Mouse (Mus musculus) gastrocnemius, postnatal 25 days (tissue): ENCODE data around the gene Cmtm8. TPM values are rescaled to one million over a fixed set of nuclear protein-coding genes. Genes with fewer than 3 reads are reported as not detected.

Experiments used
- DNase-seq: peaks from one replicate; pipeline ENCODE4 v3.0.0; 2022
- total RNA-seq, 2 experiments: library from RNA; stranded (reverse); gene quantifications; 1 replicate in 1 of 2; 2 replicates in 1 of 2; pipeline ENCODE4 v1.2.3; 2021

Gene Cmtm8
- total RNA-seq, 2 experiments from 2014 or later = 1.9 to 2.2 TPM

- no peak for DNase-seq
Observed at GRCm38 (mm10) chr9:114821548-114822289, 22.2 kb downstream of the Cmtm8 start.

- no peak for DNase-seq
Observed at GRCm38 (mm10) chr9:114818918-114819317, 25.0 kb downstream of the Cmtm8 start.

DNA sequence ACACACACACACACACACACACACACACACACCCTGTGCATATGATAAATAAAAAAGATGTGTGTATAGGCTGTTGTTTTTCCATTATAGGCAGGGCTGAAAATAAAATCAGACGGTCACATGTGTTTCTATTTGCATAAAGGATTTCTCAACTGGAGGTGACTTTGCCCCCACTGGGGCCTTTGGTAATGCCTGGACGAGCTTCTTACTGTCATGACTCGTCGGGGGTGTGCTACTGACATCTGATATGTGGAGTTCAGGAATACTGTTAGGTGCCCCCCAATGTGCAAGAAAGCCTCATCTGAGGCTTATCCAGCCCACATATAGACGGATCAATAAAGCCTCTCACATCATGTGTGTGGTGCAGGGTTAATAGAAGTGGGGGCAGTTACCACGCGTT, 26.9 kb downstream of the Cmtm8 start:
- no peak for DNase-seq

DNA sequence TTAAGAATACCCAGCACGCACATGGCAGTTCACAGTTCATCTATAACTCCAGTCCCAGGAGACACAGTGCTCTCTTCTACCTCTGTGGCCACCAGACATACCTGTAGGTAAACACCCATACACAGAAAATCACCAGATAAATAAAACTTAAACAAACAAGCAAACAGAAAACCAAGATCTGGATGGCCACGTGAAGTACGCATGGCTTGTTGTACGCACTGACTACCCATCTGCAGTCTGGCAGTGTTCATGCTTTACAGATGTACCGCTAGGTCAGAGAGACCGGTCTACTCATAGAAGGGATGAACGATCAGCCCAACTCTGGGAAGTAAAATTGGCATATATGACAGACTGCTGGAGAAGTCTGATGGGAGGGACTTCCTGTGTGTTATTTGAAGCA, 27.8 kb downstream of the Cmtm8 start:
- DNase-seq = no peak

DNA sequence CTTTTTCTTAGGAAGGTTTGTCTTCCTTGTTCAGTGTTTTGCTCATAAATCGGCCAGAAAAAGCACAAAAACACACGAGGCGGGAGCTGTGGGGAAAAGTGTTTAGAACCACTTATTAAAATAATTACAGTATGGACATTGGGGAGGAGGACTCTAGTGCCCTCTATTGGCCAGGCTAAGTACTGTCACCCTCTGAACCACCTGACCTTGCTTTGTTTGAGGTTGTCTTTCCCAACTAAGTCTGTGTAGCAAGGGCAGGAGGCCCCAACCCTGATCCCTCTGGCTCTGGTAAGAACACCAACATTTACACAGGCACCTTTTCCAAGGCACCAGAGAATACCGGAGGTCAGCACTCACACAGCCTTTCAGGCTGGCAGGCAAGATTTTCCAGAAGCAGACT, 28.6 kb downstream of the Cmtm8 start:
- DNase-seq = no peak

GRCm38 (mm10) chr9:114812001-114812400, 32.0 kb downstream of the Cmtm8 start:
- no peak for DNase-seq

GRCm38 (mm10) chr9:114810837-114811236, 33.1 kb downstream of the Cmtm8 start:
- no peak for DNase-seq

GRCm38 (mm10) chr9:114808671-114809070, 35.3 kb downstream of the Cmtm8 start:
- DNase-seq = no peak

GRCm38 (mm10) chr9:114807261-114807660, 36.7 kb downstream of the Cmtm8 start:
- DNase-seq = no peak

- DNase-seq = peak; percentile 30
Observed at GRCm38 (mm10) chr9:114805151-114805671, 38.7 kb downstream of the Cmtm8 start.

GRCm38 (mm10) chr9:114802191-114802590, 41.8 kb downstream of the Cmtm8 start:
- DNase-seq = peak; percentile 75

- DNase-seq = no peak
Observed at GRCm38 (mm10) chr9:114801301-114801700, 42.7 kb downstream of the Cmtm8 start.

DNA sequence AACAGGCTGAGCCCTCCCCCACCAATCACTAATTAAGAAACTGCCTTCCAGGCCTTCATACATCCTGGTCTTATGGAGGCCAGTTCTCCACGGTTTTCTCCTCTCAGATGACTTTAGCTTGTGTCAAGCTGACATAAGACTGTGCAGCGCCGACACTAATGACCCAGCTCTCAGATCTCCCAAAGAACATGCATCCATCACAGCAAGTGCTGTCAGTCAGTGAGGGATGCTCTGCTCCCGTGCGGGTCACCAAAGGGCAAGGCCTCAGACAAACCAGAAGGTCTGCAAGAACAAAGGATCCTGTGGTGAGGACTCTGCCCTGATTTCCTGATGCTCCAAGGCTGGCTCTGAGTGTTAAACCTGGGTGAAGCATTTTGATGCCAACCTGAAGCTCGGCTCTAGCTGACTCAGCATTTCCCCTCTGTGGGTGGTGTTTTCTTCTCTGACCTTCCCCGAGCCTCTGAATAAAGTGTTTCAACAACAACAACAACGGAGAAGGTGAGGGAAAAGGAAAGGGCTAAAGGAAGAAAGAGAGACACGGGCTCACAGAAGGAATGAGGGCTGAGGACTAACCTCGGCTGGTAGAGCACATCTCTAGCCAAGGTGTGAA, 44.4 kb downstream of the Cmtm8 start:
- DNase-seq = no peak

DNA sequence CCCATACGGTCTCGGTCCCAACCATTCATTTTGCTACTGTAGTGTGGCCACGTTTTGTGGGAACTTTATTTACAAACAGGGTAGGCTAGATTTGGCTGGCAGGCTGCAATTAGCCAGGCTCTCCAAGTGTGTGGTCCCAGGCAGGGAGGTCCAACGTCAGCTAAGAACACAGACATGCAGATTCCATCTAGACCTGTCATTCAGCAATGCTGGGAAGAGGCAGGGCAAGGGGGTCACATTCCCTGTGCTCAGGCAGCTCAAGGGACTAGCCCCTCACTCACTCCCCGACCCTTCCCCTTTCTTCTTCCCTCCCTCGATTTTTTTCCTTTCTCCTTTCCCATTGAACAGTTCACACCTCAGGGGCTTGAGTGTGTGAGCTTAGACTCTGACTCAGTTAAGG, 45.1 kb downstream of the Cmtm8 start:
- no peak for DNase-seq

DNA sequence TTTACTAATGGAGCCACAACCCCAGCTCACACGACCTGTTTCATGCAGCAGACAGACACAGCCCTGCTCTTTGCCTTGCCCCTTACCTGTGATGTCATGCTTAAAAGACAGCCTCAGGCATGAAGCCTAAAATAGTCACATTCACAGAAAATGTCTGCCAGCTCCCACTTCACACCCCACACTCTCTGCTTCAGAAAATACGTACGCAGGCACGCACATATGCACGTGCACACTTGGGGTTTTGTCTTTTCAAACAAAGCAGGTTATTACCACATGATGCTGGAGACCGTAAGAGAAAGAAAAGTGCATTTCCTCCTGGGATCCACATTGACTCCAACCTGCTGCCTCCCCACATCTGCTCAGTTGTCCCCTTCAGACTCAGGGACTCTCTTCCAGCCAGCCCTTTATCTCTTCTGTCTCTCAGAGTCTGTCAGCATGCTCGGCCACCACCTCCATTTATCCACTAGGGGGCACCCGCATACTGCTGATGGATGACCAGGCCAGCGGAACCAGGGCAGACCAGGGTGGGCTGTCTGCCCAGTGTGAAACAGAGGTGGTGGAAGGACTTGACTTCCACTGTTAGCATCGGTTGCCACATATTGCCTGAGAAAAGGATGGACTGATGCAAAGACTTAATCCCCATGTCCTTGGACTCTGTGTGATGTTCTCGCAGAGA, 46.5 kb downstream of the Cmtm8 start:
- peak; percentile 70 for DNase-seq

DNA sequence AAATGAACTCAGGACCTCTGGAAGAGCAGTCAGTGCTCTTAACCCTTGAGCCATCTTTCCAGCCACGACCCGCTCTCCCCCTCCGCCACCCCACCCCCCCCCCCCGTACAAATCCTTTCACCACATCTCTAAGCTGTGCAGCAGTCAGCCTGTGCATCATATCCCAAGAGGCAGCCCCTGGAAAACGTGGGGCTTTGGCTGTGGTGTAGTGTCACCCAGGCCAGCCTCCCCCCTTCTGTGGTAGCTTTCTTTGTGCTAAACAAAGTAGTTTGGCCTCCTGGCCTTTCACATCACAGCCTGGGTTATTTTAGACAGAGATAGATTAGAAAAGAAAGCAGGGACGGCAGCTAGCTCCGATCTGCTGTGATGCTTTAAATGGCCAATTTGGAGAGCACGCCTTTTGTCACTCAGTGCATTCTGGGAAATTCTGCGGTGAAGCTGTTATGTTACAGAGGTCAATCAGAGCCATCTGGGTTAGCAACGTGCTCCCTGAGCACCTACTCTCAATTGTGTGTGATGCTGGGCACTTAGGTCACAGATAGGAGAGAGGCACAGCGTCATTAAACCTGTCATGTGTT, 47.4 kb downstream of the Cmtm8 start:
- DNase-seq = no peak

GRCm38 (mm10) chr9:114794491-114794890, 49.5 kb downstream of the Cmtm8 start:
- no peak for DNase-seq

- no peak for DNase-seq
Observed at GRCm38 (mm10) chr9:114793764-114794295, 50.1 kb downstream of the Cmtm8 start.

DNA sequence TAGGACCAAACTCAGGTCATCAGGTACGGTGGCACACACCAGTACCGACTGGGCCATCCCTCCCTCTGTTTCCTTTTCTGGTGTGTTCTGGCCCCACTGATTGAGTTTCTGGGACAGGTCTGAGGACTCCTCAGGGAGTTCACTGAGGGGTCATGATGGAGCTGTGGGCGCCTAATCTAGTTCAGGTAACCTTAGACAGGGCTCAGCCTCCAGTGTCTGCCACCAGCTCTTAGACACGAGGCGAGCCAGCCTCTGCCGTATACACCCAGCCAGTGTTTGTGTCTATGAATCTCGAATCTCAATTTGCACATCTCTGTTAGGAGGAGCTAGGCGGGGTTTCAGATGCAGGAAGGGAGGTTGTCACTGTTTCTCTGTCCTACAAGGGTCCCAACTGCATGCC, 54.0 kb downstream of the Cmtm8 start:
- no peak for DNase-seq

DNA sequence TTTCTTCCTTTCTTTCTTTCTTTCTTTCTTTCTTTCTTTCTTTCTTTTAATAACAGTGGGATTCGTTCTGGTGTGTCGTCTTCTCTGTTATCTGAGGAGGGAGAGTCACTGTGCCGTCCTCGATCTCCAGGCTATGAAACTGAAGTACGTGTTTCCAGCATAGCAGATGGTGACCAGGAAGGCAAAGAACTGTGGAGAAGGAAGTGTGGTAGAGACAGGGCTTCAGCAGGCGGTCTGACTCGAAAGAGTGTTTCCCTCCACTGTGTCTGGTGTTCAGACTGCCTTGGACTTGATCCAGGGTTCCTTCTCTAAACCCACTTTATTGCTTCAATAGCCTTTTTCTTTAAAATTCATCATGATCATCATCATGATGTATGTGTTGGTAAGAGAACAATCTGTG, 54.4 kb downstream of the Cmtm8 start:
- DNase-seq = no peak

- DNase-seq = no peak
Observed at GRCm38 (mm10) chr9:114788697-114789096, 55.3 kb downstream of the Cmtm8 start.

DNA sequence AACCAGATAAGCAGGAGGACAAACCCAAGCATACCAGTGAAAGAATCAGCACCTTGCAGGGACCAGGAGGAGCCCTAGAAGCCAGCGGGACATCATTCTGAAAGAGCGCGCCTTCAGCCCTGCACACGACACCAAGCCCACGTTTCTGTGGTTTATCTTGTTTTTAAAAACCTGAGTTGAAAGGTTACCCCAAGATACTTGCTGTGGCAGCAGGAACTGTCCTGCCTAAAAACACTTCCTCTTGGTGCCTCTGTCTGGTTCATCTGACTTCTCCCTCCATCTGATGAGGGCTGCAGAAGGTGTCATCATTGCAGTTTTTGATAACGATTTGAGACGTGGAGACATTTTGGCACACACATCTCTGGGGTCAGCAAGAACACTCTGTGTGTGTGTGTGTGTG, 56.2 kb downstream of the Cmtm8 start:
- DNase-seq = no peak

DNA sequence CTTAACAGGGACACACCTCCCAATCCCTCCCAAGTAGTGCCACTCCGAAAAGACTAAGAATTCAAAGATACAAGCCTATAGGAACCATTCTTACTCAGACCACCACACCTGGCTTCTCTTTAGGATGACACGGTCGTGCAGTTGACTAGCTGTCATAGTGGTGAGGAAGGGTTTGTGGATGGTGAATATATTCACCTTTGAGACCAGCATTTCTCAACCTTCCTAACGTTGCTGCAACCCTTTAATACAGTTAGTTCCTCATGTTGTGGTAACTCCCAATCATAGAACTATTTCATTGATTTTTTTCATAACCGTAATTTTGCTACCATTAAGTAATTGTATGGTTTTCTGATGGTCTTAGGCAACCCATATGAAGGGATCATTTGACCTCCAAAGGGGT, 56.8 kb downstream of the Cmtm8 start:
- DNase-seq = no peak
